Mouse (Mus musculus): ENCODE data around the gene Cps1. TPM values are rescaled to one million over a fixed set of nuclear protein-coding genes. Genes with fewer than 3 reads are reported as not detected.

Cps1 gene
- polyA plus RNA-seq (2012; ENCODE audit: insufficient read depth, insufficient read length, missing spikeins): 0.44 TPM in 1 of 2 replicates, not detected in the other

GRCm38 (mm10) chr1:67122797-67123196, at the start of gene Cps1:
Cps1 (plus strand) TSS chr1:67123026.
- Histone ChIP-seq H3K4me3 (ENCODE audit: insufficient read depth, low read depth, low read length) (no peak within 1 kb of the TSS), H3K27ac (replicated peaks; ENCODE audit: low read depth, low read length) (no peak within 1 kb of the TSS)

GRCm38 (mm10) chr1:67077739-67078138, 45.1 kb upstream of the Cps1 start:
- H3K4me1 ChIP-seq (ENCODE audit: control insufficient read depth, insufficient read depth, insufficient read length, low read length): no peaks in the 10 kb centered on the region
- no peak overlapping the region for H3K27ac ChIP-seq (replicated peaks; ENCODE audit: low read depth, low read length)
- H3K4me3 ChIP-seq (ENCODE audit: insufficient read depth, low read depth, low read length): no peak overlapping the region

More at GRCm38 (mm10) chr1:67122797-67123196, at the start of gene Cps1:
- H3K4me1 ChIP-seq (ENCODE audit: control insufficient read depth, insufficient read depth, insufficient read length, low read length): no peaks in the 10 kb centered on the region

- no peak overlapping the region for H3K27ac ChIP-seq (replicated peaks; ENCODE audit: low read depth, low read length)
- H3K4me3 ChIP-seq (ENCODE audit: insufficient read depth, low read depth, low read length): no peak overlapping the region
- no peaks in the 10 kb centered on the region for H3K4me1 ChIP-seq (ENCODE audit: control insufficient read depth, insufficient read depth, insufficient read length, low read length)
Measured at GRCm38 (mm10) chr1:67078666-67079065, 44.2 kb upstream of the Cps1 start.

- H3K4me1 ChIP-seq (ENCODE audit: control insufficient read depth, insufficient read depth, insufficient read length, low read length): no peaks in the 10 kb centered on the region
- H3K4me3 ChIP-seq (ENCODE audit: insufficient read depth, low read depth, low read length): no peak overlapping the region
- no peak overlapping the region for H3K27ac ChIP-seq (replicated peaks; ENCODE audit: low read depth, low read length)
Measured at GRCm38 (mm10) chr1:67079146-67079545, 43.7 kb upstream of the Cps1 start.

- Histone ChIP-seq H3K4me1 (ENCODE audit: control insufficient read depth, insufficient read depth, insufficient read length, low read length) (no peaks in the 10 kb centered on the region), H3K27ac (replicated peaks; ENCODE audit: low read depth, low read length) (no peak overlapping the region), H3K4me3 (ENCODE audit: insufficient read depth, low read depth, low read length) (no peak overlapping the region)
Measured at GRCm38 (mm10) chr1:67092473-67092872, 30.4 kb upstream of the Cps1 start.

- H3K27ac ChIP-seq (replicated peaks; ENCODE audit: low read depth, low read length): no peak overlapping the region
Measured at GRCm38 (mm10) chr1:67099215-67099614, 23.6 kb upstream of the Cps1 start.

GRCm38 (mm10) chr1:67103476-67104248, 19.2 kb upstream of the Cps1 start:
- Histone ChIP-seq H3K27ac (replicated peaks; ENCODE audit: low read depth, low read length) (no peak overlapping the region), H3K4me3 (ENCODE audit: insufficient read depth, low read depth, low read length) (no peak overlapping the region), H3K4me1 (ENCODE audit: control insufficient read depth, insufficient read depth, insufficient read length, low read length) (no peaks in the 10 kb centered on the region)

More at GRCm38 (mm10) chr1:67099215-67099614, 23.6 kb upstream of the Cps1 start:
- no peaks in the 10 kb centered on the region for H3K4me1 ChIP-seq (ENCODE audit: control insufficient read depth, insufficient read depth, insufficient read length, low read length)
- no peak overlapping the region for H3K4me3 ChIP-seq (ENCODE audit: insufficient read depth, low read depth, low read length)

- H3K4me3 ChIP-seq (ENCODE audit: insufficient read depth, low read depth, low read length): no peak overlapping the region
Measured at GRCm38 (mm10) chr1:67111621-67112298, 11.1 kb upstream of the Cps1 start.

GRCm38 (mm10) chr1:67113343-67114030, 9.3 kb upstream of the Cps1 start:
- Histone ChIP-seq H3K4me1 (ENCODE audit: control insufficient read depth, insufficient read depth, insufficient read length, low read length) (no peaks in the 10 kb centered on the region), H3K4me3 (ENCODE audit: insufficient read depth, low read depth, low read length) (no peak overlapping the region), H3K27ac (replicated peaks; ENCODE audit: low read depth, low read length) (no peak overlapping the region)

More at GRCm38 (mm10) chr1:67111621-67112298, 11.1 kb upstream of the Cps1 start:
- Histone ChIP-seq H3K4me1 (ENCODE audit: control insufficient read depth, insufficient read depth, insufficient read length, low read length) (no peaks in the 10 kb centered on the region), H3K27ac (replicated peaks; ENCODE audit: low read depth, low read length) (no peak overlapping the region)

- Histone ChIP-seq H3K4me1 (ENCODE audit: control insufficient read depth, insufficient read depth, insufficient read length, low read length) (no peaks in the 10 kb centered on the region), H3K27ac (replicated peaks; ENCODE audit: low read depth, low read length) (no peak overlapping the region), H3K4me3 (ENCODE audit: insufficient read depth, low read depth, low read length) (no peak overlapping the region)
Measured at GRCm38 (mm10) chr1:67116571-67116970, 6.3 kb upstream of the Cps1 start.

- H3K4me3 ChIP-seq (ENCODE audit: insufficient read depth, low read depth, low read length): no peak overlapping the region
- no peaks in the 10 kb centered on the region for H3K4me1 ChIP-seq (ENCODE audit: control insufficient read depth, insufficient read depth, insufficient read length, low read length)
- no peak overlapping the region for H3K27ac ChIP-seq (replicated peaks; ENCODE audit: low read depth, low read length)
Measured at GRCm38 (mm10) chr1:67117778-67118177, 5.0 kb upstream of the Cps1 start.

- Histone ChIP-seq H3K27ac (replicated peaks; ENCODE audit: low read depth, low read length) (no peak overlapping the region), H3K4me1 (ENCODE audit: control insufficient read depth, insufficient read depth, insufficient read length, low read length) (no peaks in the 10 kb centered on the region), H3K4me3 (ENCODE audit: insufficient read depth, low read depth, low read length) (no peak overlapping the region)
Measured at GRCm38 (mm10) chr1:67125433-67125832, 2.6 kb downstream of the Cps1 start.

- H3K4me3 ChIP-seq (ENCODE audit: insufficient read depth, low read depth, low read length): no peak overlapping the region
- H3K4me1 ChIP-seq (ENCODE audit: control insufficient read depth, insufficient read depth, insufficient read length, low read length): no peaks in the 10 kb centered on the region
- no peak overlapping the region for H3K27ac ChIP-seq (replicated peaks; ENCODE audit: low read depth, low read length)
Measured at GRCm38 (mm10) chr1:67143939-67144338, 21.1 kb downstream of the Cps1 start.

- no peak overlapping the region for H3K27ac ChIP-seq (replicated peaks; ENCODE audit: low read depth, low read length)
- no peak overlapping the region for H3K4me3 ChIP-seq (ENCODE audit: insufficient read depth, low read depth, low read length)
- no peaks in the 10 kb centered on the region for H3K4me1 ChIP-seq (ENCODE audit: control insufficient read depth, insufficient read depth, insufficient read length, low read length)
Measured at GRCm38 (mm10) chr1:67151246-67151645, 28.4 kb downstream of the Cps1 start.

- Histone ChIP-seq H3K27ac (replicated peaks; ENCODE audit: low read depth, low read length) (no peak overlapping the region), H3K4me3 (ENCODE audit: insufficient read depth, low read depth, low read length) (no peak overlapping the region)
Measured at GRCm38 (mm10) chr1:67167283-67167682, 44.5 kb downstream of the Cps1 start.

More at GRCm38 (mm10) chr1:67167283-67167682, 44.5 kb downstream of the Cps1 start:
- no peaks in the 10 kb centered on the region for H3K4me1 ChIP-seq (ENCODE audit: control insufficient read depth, insufficient read depth, insufficient read length, low read length)
